Mouse (Mus musculus) heart, embryonic 16.5 days (tissue): ENCODE measurements at regions not wholly inside any gene's neighbourhood (a gene's known extent, or its start where the extent isn't known, plus 50 kb on each side); places are given as distances from the start of the nearest gene placed in this dataset.

Experiments used
- ATAC-seq: fragments of 200-750 bp; cut with Nextera tagmentation; replicated peaks from 2 replicates; pipeline ENCODE4 v1.8.0; 2017; ENCODE audit warnings: moderate number of reproducible peaks; ENCODE audit not compliant: insufficient read depth, low FRiP score; ENCODE audit errors: extremely low read depth
- H3K27ac ChIP-seq: fragments of 300-500 bp; sonication (generic); 2 replicates; pipeline ENCODE4 v1.5.1; 2014; ENCODE audit warnings: mild to moderate bottlenecking, low read length, control low read depth, moderate library complexity
- H3K27me3 ChIP-seq: fragments of 300-500 bp; sonication (generic); 2 replicates; pipeline ENCODE4 v1.6.1; 2014; ENCODE audit warnings: low read length, mixed read lengths; ENCODE audit not compliant: control insufficient read depth, insufficient read depth
- H3K36me3 ChIP-seq: fragments of 300-500 bp; sonication (generic); 2 replicates; pipeline ENCODE4 v1.6.1; 2014; ENCODE audit not compliant: control insufficient read depth, insufficient read depth
- H3K4me1 ChIP-seq: fragments of 300-500 bp; sonication (generic); 2 replicates; pipeline ENCODE4 v1.6.1; 2014; ENCODE audit warnings: low read length, mixed read lengths; ENCODE audit not compliant: control insufficient read depth, insufficient read depth
- H3K4me2 ChIP-seq: fragments of 300-500 bp; sonication (generic); 2 replicates; pipeline ENCODE4 v1.6.1; 2014; ENCODE audit warnings: low read depth, mild to moderate bottlenecking, control low read depth, low read length
- H3K4me3 ChIP-seq: fragments of 300-500 bp; sonication (generic); 2 replicates; pipeline ENCODE4 v1.5.1; 2014; ENCODE audit warnings: mild to moderate bottlenecking, control low read depth, low read length
- H3K9ac ChIP-seq: fragments of 300-500 bp; sonication (generic); 2 replicates; pipeline ENCODE4 v1.6.1; 2014; ENCODE audit warnings: low read length, control low read depth
- H3K9me3 ChIP-seq: fragments of 300-500 bp; sonication (generic); replicated peaks from 2 replicates; pipeline ENCODE4 v1.6.1; 2016; ENCODE audit warnings: low read length; ENCODE audit not compliant: control insufficient read depth
- WGBS: fragments of 180-500 bp; shearing (Covaris S2); extraction: QIAGEN DNeasy Blood & Tissue Kit; methylation state at CpG from one replicate; pipeline ENCODE4 v1.1.7; 2014; 5-methylcytosine and 5-hydroxymethylcytosine counted together

DNA sequence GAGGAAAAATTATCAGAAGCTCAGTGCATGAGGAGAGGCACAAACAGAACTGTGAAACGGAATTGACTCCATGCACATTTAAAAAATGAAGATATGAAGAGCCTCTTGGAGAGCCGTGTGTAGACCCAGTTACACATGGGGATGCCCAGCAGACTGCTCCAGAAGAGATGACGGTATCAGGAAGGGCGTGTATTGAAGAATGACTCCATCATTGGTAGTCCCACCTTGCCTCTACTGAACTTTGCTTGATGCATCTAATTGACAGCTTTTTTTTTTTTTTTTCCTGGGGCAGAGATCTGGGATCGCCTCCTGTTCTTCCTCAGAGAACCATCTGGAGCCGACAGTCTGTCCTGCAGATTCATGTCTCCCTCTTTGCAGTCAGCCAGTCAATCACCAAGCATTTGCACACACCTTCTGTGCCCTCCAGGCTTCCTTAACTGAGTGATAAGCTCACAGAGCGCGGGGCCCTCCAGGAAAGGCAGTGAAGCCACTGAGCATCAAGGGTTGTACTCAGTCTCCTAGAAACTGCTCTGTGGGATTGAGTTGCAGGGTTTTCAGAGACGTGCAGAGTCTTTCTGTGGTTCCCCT is 57.6 kb upstream of the D1Pas1 start:
- no peak for ATAC-seq
- 51% methylated on average over 9 of the region's 9 CpGs for WGBS

GRCm38 (mm10) chr1:186909073-186909472 is 58.1 kb upstream of the D1Pas1 start:
- Histone ChIP-seq H3K4me2 (no peak overlapping the region), H3K9ac (no peak overlapping the region), H3K27me3 (no peaks in the 10 kb centered on the region), H3K9me3 (no peaks in the 10 kb centered on the region), H3K36me3 (no peaks in the 10 kb centered on the region), H3K4me1 (no peaks in the 10 kb centered on the region), H3K4me3 (no peak overlapping the region), H3K27ac (no peak overlapping the region)
- WGBS = 89% methylated on average over 9 of the region's 9 CpGs
- ATAC-seq = no peak

More for the DNA sequence above, 57.6 kb upstream of the D1Pas1 start:
- Histone ChIP-seq H3K4me2 (no peak overlapping the region), H3K27ac (no peak overlapping the region), H3K9me3 (no peaks in the 10 kb centered on the region), H3K4me3 (no peak overlapping the region), H3K36me3 (no peaks in the 10 kb centered on the region), H3K9ac (no peak overlapping the region), H3K4me1 (no peaks in the 10 kb centered on the region), H3K27me3 (no peaks in the 10 kb centered on the region)

GRCm38 (mm10) chr1:186907409-186908170 is 59.6 kb upstream of the D1Pas1 start:
- H3K9me3 ChIP-seq = no peaks in the 10 kb centered on the region
- no peak overlapping the region for H3K4me3 ChIP-seq
- H3K27me3 ChIP-seq = no peaks in the 10 kb centered on the region
- ATAC-seq = no peak
- no peak overlapping the region for H3K9ac ChIP-seq
- WGBS = 85% methylated on average over 9 of the region's 10 CpGs
- H3K4me1 ChIP-seq = no peaks in the 10 kb centered on the region
- H3K27ac ChIP-seq = no peak overlapping the region
- no peak overlapping the region for H3K4me2 ChIP-seq
- no peaks in the 10 kb centered on the region for H3K36me3 ChIP-seq

DNA sequence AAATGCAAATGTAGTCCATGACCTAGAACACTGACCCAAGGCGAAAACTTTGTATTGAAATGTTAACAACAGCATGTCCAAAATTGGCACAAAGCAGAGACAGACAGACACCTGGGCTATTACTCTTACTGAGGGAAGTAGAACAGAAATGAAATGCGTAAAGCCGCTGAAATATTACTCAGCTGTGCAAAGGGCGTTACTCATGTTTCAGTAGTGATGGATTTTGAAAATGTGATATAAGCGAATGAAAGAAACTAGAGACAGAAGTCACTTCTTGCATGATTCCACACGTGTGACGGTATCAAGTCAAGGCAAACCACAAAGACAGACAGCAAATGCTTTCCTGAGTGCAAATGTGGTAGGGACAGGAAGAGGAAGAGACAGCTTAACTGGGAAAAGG is 61.3 kb upstream of the D1Pas1 start:
- no peak overlapping the region for H3K9ac ChIP-seq
- no peaks in the 10 kb centered on the region for H3K36me3 ChIP-seq
- H3K27ac ChIP-seq = no peak overlapping the region
- no peak for ATAC-seq
- no peak overlapping the region for H3K4me2 ChIP-seq
- H3K27me3 ChIP-seq = no peaks in the 10 kb centered on the region
- H3K9me3 ChIP-seq = no peaks in the 10 kb centered on the region
- 83% methylated on average over 7 of the region's 7 CpGs for WGBS
- no peak overlapping the region for H3K4me3 ChIP-seq
- H3K4me1 ChIP-seq = no peaks in the 10 kb centered on the region

GRCm38 (mm10) chr1:186901548-186901947 is 65.7 kb upstream of the D1Pas1 start:
- Histone ChIP-seq H3K4me3 (no peak overlapping the region), H3K9ac (no peak overlapping the region), H3K27me3 (no peaks in the 10 kb centered on the region), H3K9me3 (no peaks in the 10 kb centered on the region), H3K4me1 (no peaks in the 10 kb centered on the region), H3K27ac (no peak overlapping the region), H3K4me2 (no peak overlapping the region), H3K36me3 (no peaks in the 10 kb centered on the region)
- no peak for ATAC-seq
- 79% methylated on average over 6 of the region's 6 CpGs for WGBS

- no peaks in the 10 kb centered on the region for H3K4me1 ChIP-seq
- no peaks in the 10 kb centered on the region for H3K27me3 ChIP-seq
- H3K4me3 ChIP-seq = no peak overlapping the region
- H3K9ac ChIP-seq = no peak overlapping the region
- no peaks in the 10 kb centered on the region for H3K9me3 ChIP-seq
- no peak overlapping the region for H3K27ac ChIP-seq
- H3K4me2 ChIP-seq = no peak overlapping the region
- WGBS = 77% methylated on average over 8 of the region's 8 CpGs
- no peaks in the 10 kb centered on the region for H3K36me3 ChIP-seq
- no peak for ATAC-seq
Measured at GRCm38 (mm10) chr1:186898203-186898602, 69.0 kb upstream of the D1Pas1 start.

DNA sequence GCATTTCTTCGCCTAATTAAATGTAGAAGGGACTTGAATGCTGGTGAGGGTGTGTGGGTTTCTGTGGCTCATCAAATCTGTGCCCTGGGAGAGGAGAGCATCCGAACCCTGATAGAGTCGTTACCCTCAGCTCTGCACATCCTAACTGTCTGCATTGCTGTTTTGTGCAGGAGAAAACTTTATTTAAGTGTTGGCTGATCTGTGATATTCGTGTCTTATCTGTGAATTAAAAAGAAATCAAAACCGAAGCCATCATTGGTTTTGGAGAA is 77.7 kb upstream of the D1Pas1 start:
- 74% methylated on average over 5 of the region's 5 CpGs for WGBS
- Histone ChIP-seq H3K4me3 (no peak overlapping the region), H3K9me3 (no peaks in the 10 kb centered on the region; the same call in 1 of the 2 replicates), H3K9ac (no peak overlapping the region), H3K4me2 (no peak overlapping the region), H3K27me3 (no peaks in the 10 kb centered on the region), H3K4me1 (peaks cover 7% of the 10 kb centered on the region), H3K27ac (peak overlapping the region; percentile 86), H3K36me3 (no peaks in the 10 kb centered on the region)
- ATAC-seq = no peak

GRCm38 (mm10) chr1:186888767-186889583 is 78.2 kb upstream of the D1Pas1 start:
- peak; percentile 88 for ATAC-seq

DNA sequence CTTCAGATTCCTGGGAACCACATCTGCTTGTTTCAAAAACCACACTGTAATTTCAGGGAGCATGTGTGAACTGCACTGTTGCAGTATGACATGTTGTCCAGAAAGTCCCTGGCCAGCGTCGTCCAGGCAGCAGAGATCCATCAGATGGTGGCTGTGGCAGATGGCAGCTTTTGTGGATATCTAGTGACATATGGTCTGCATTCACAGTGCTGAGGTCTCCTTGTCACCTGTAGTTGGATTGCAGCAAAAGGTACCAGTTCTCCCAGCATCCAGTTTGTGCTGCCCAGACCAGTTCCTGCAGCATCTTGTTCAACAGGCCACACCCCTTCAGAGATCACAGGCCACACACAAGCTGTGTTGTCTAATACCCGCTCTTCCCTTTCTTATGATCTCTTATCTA is 80.1 kb upstream of the D1Pas1 start:
- H3K4me2 ChIP-seq = no peak overlapping the region
- 73% methylated on average over 3 of the region's 3 CpGs for WGBS
- H3K4me1 ChIP-seq = peaks cover 7% of the 10 kb centered on the region
- no peak overlapping the region for H3K9ac ChIP-seq
- no peak overlapping the region for H3K27ac ChIP-seq
- no peaks in the 10 kb centered on the region for H3K36me3 ChIP-seq
- ATAC-seq = no peak
- no peaks in the 10 kb centered on the region for H3K27me3 ChIP-seq
- no peaks in the 10 kb centered on the region for H3K9me3 ChIP-seq
- no peak overlapping the region for H3K4me3 ChIP-seq

More at GRCm38 (mm10) chr1:186888767-186889583, 78.2 kb upstream of the D1Pas1 start:
- WGBS = 47% methylated on average over 11 of the region's 11 CpGs
- H3K27ac ChIP-seq = peak overlapping the region; percentile 86
- H3K27me3 ChIP-seq = no peaks in the 10 kb centered on the region
- H3K4me1 ChIP-seq = peaks cover 7% of the 10 kb centered on the region
- H3K4me3 ChIP-seq = no peak overlapping the region
- H3K9me3 ChIP-seq = no peaks in the 10 kb centered on the region; the same call in 1 of the 2 replicates
- H3K36me3 ChIP-seq = no peaks in the 10 kb centered on the region
- peak overlapping the region; percentile 48; the same call in 1 of the 2 replicates for H3K4me2 ChIP-seq
- 0 out of 2 replicates have a peak overlapping the region, but pooled peaks have one; percentile 28 for H3K9ac ChIP-seq
